Mouse (Mus musculus): ENCODE results near the gene Hnrnpab.

- TF ChIP-seq ZC3H11A (IDR thresholded peaks at IDR 0.05; ENCODE audit: borderline replicate concordance, low read depth, low read length) (no peak), CHD2 (IDR thresholded peaks at IDR 0.05; ENCODE audit: low read depth, low read length) (no peak)
Observed at GRCm38 (mm10) chr11:51602253-51602652, 4.4 kb downstream of the Hnrnpab start.

All from ES-E14 (cell line).